19 mouse cellular contexts compared by ENCODE assay signal in the genomic region with DNA sequence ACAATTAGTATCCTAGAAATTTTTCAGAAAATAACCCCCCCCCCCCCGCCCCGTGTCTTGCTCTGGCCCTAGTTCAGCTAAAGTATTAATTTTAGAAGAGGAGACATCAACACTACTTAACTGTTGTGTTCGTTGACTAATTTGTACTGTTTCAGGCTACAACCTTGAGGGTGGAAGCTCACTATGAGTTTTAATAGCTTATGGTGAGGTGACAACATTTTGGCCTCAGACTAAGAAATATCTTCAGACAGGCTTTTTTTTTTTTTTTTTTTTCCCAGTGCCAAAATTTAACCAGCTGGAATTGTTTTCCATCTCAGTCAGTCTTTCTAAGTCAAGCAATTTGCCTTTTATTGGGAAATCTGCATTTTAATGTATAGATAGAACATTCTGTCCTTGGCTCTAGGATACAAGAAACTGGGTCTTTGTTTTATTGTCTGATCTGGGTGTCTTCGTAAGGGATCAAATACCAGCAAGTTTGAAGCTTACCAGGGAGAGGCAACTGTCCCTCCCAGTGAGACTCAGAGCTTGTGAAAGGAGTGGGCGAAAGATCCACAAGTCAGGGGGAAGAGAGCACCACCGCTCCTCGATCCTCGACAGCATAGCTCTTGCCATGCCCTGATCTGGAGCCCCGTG.
"Had no signal": no experiment of that assay in that cellular context is flagged by ENCODE, and none has a peak within 500 bp of the region (broad histone marks: within the 10 kb centered on the region; RNA-seq: fewer than 3 reads in every experiment).

No protein-coding gene starts in this region.

- ATAC-seq: liver, postnatal 0 days; midbrain, embryonic 15.5 days had no signal

- H3K36me3 ChIP-seq: liver, embryonic 13.5 days; liver, embryonic 15.5 days; midbrain, embryonic 12.5 days; midbrain, embryonic 15.5 days; neural tube, embryonic 13.5 days; neural tube, embryonic 15.5 days had no signal

- H3K4me1 ChIP-seq: liver, embryonic 13.5 days; liver, embryonic 15.5 days; midbrain, embryonic 12.5 days; midbrain, embryonic 15.5 days; neural tube, embryonic 13.5 days; neural tube, embryonic 15.5 days had no signal

- H3K9me3 ChIP-seq: liver, embryonic 13.5 days; liver, embryonic 15.5 days; midbrain, embryonic 12.5 days; midbrain, embryonic 15.5 days; neural tube, embryonic 13.5 days; neural tube, embryonic 15.5 days had no signal

- H3K27ac ChIP-seq: liver, embryonic 13.5 days; liver, embryonic 15.5 days; macrophage; midbrain, embryonic 12.5 days; midbrain, embryonic 15.5 days; neural tube, embryonic 13.5 days; neural tube, embryonic 15.5 days had no signal

- DNase-seq: liver; liver, embryonic 13.5 days; liver, postnatal 0 days; retina, postnatal 1 day; right cerebral cortex, adult 18-20 months; right cerebral cortex, postnatal 25 days; right cerebral cortex, postnatal 4 days; spleen, adult 18-20 months; thymus, adult 18-20 months; thymus, postnatal 14 days; thymus, postnatal 36 days had no signal

- H3K4me3 ChIP-seq: liver, embryonic 13.5 days; liver, embryonic 15.5 days; megakaryocyte, embryonic 14.5 days; midbrain, embryonic 12.5 days; midbrain, embryonic 15.5 days; neural tube, embryonic 13.5 days; neural tube, embryonic 15.5 days had no signal

- H3K4me2 ChIP-seq: liver, embryonic 11.5 days; liver, embryonic 13.5 days; liver, embryonic 15.5 days; midbrain, embryonic 12.5 days; midbrain, embryonic 15.5 days; neural tube, embryonic 13.5 days; neural tube, embryonic 15.5 days had no signal

- H3K27me3 ChIP-seq: liver, embryonic 13.5 days; liver, embryonic 15.5 days; megakaryocyte, embryonic 14.5 days; midbrain, embryonic 15.5 days; neural tube, embryonic 13.5 days; neural tube, embryonic 15.5 days had no signal

- H3K9ac ChIP-seq: liver, embryonic 13.5 days; liver, embryonic 15.5 days; liver, postnatal 0 days; midbrain, embryonic 12.5 days; midbrain, embryonic 15.5 days; neural tube, embryonic 13.5 days; neural tube, embryonic 15.5 days had no signal
